Mouse (Mus musculus): ENCODE results near the gene Zcchc14.
"Not testable (repeated sequence)": the region's sequence is repeated elsewhere in the genome, so short reads cannot be mapped to it uniquely, and the experiment has no call there.

The Zcchc14 gene

GRCm38 (mm10) chr8:121652774-121653323 lies at the start of gene Zcchc14:
Gene Zcchc14 (minus strand): TSS chr8:121652901.
- DNase-seq = peak; percentile 99

- no peak for DNase-seq
These were observed 47.2 kb upstream of the Zcchc14 start for GRCm38 (mm10) chr8:121699936-121700335.

GRCm38 (mm10) chr8:121698615-121699101 lies 46.0 kb upstream of the Zcchc14 start:
- DNase-seq = no peak

- DNase-seq = peak; percentile 23
These were observed 45.3 kb upstream of the Zcchc14 start for GRCm38 (mm10) chr8:121697735-121698614.

GRCm38 (mm10) chr8:121695585-121696184 lies 43.0 kb upstream of the Zcchc14 start:
- DNase-seq = no peak

- DNase-seq = no peak
These were observed 41.8 kb upstream of the Zcchc14 start for GRCm38 (mm10) chr8:121694453-121694852.

GRCm38 (mm10) chr8:121688496-121688895 lies 35.8 kb upstream of the Zcchc14 start:
- no peak for DNase-seq

- DNase-seq = peak; percentile 70
These were observed 34.9 kb upstream of the Zcchc14 start for GRCm38 (mm10) chr8:121687455-121688161.

GRCm38 (mm10) chr8:121685419-121685818 lies 32.7 kb upstream of the Zcchc14 start:
- DNase-seq = no peak

GRCm38 (mm10) chr8:121683083-121683832 lies 30.6 kb upstream of the Zcchc14 start:
- no peak for DNase-seq

GRCm38 (mm10) chr8:121681457-121681856 lies 28.8 kb upstream of the Zcchc14 start:
- no peak for DNase-seq

- DNase-seq = no peak
These were observed 28.2 kb upstream of the Zcchc14 start for GRCm38 (mm10) chr8:121680896-121681295.

- DNase-seq = no peak
These were observed 26.0 kb upstream of the Zcchc14 start for GRCm38 (mm10) chr8:121678696-121679095.

- DNase-seq = no peak
These were observed 23.0 kb upstream of the Zcchc14 start for GRCm38 (mm10) chr8:121675701-121676100.

GRCm38 (mm10) chr8:121675161-121675560 lies 22.5 kb upstream of the Zcchc14 start:
- DNase-seq = no peak

- no peak for DNase-seq
These were observed 21.8 kb upstream of the Zcchc14 start for GRCm38 (mm10) chr8:121674524-121674923.

GRCm38 (mm10) chr8:121673917-121674316 lies 21.2 kb upstream of the Zcchc14 start:
- no peak for DNase-seq

- no peak for DNase-seq
These were observed 20.5 kb upstream of the Zcchc14 start for GRCm38 (mm10) chr8:121673153-121673552.

- no peak for DNase-seq
These were observed 16.5 kb upstream of the Zcchc14 start for GRCm38 (mm10) chr8:121669208-121669607.

GRCm38 (mm10) chr8:121668553-121668952 lies 15.9 kb upstream of the Zcchc14 start:
- no peak for DNase-seq

- DNase-seq = not testable (repeated sequence)
These were observed 15.3 kb upstream of the Zcchc14 start for GRCm38 (mm10) chr8:121667936-121668500.

- no peak for DNase-seq
These were observed 12.6 kb upstream of the Zcchc14 start for GRCm38 (mm10) chr8:121665329-121665728.

All from right cerebral cortex, postnatal 25 days (tissue).